Mouse (Mus musculus): Measurements from ENCODE around the gene Shc2.

GRCm38 (mm10) chr10:79661861-79662260 lies 24.1 kb upstream of the Shc2 start:
- TF ChIP-seq ZNF384 (IDR thresholded peaks at IDR 0.05; ENCODE audit: low read depth, low read length) (no peak), CHD2 (IDR thresholded peaks at IDR 0.05; ENCODE audit: low read depth, low read length) (no peak), ZC3H11A (IDR thresholded peaks at IDR 0.05; ENCODE audit: borderline replicate concordance, low read depth, low read length) (no peak), HCFC1 (IDR thresholded peaks at IDR 0.05; ENCODE audit: borderline replicate concordance, insufficient read depth, low read length) (no peak)

All from ES-E14 (cell line).